ENCODE assay signal across 10 mouse cellular contexts in genomic region chr7:99668802-99669201, GRCm38 (mm10). TPM values are rescaled to one million over a fixed set of nuclear protein-coding genes. Genes with fewer than 3 reads are reported as not detected.
DNase-seq lines count a peak whose midpoint lies in the region; ATAC-seq and TF ChIP-seq lines count a peak whose summit lies in the region.
"Had no signal": no experiment of that assay in that cellular context is flagged by ENCODE, and none has a peak within 500 bp of the region (broad histone marks: within the 10 kb centered on the region; RNA-seq: fewer than 3 reads in every experiment).

No protein-coding gene starts in this region.

- intact Hi-C loops in left cerebral cortex, postnatal 25 days (cut with DNase I), result no loop called here
- intact Hi-C loops in left cerebral cortex, postnatal 36 days (cut with DNase I), result no loop called here

- H3K36me3 ChIP-seq in hindbrain, embryonic 15.5 days, result no peaks in the 10 kb centered on the region
- no peaks in the 10 kb centered on the region for H3K36me3 ChIP-seq in liver, postnatal 0 days (replicated peaks; ENCODE audit: insufficient read depth, low read length)

- no peaks in the 10 kb centered on the region for H3K27me3 ChIP-seq in cerebellum, adult 2 months (ENCODE audit: control insufficient read depth, insufficient read depth, low read length)
- no peaks in the 10 kb centered on the region for H3K27me3 ChIP-seq in hindbrain, embryonic 15.5 days
- H3K27me3 ChIP-seq in liver, postnatal 0 days (ENCODE audit: insufficient read depth, low read length), result no peaks in the 10 kb centered on the region

- no peak for TF ChIP-seq CTCF in cerebellum, adult 2 months (IDR thresholded peaks at IDR 0.05; ENCODE audit: borderline replicate concordance, insufficient read depth, low read depth, low read length)
- TF ChIP-seq CTCF in liver, postnatal 0 days (IDR thresholded peaks at IDR 0.05; ENCODE audit: low read depth), result no peak

- no peak for TF ChIP-seq EP300 in liver, postnatal 0 days (IDR thresholded peaks at IDR 0.05; ENCODE audit: low read depth)

- peak; percentile 25; the same call in 1 of the 2 replicates for ATAC-seq in hindbrain, embryonic 15.5 days (ENCODE audit: low FRiP score, low read depth)
- ATAC-seq in erythroid progenitor cell, adult 5-6 weeks (replicated peaks; ENCODE audit: low FRiP score, poor library complexity, severe bottlenecking), result no peak
- ATAC-seq in liver, postnatal 0 days, result no peak
- ATAC-seq: Patski had no signal

- TF ChIP-seq POLR2A in cerebellum, adult 2 months (IDR thresholded peaks at IDR 0.05; ENCODE audit: borderline replicate concordance, insufficient read depth, low read length), result no peak

- H3K4me3 ChIP-seq in cerebellum, adult 2 months (replicated peaks; ENCODE audit: insufficient read depth, low read depth, low read length), result no peak overlapping the region
- H3K4me3 ChIP-seq in hindbrain, embryonic 15.5 days, result no peak overlapping the region
- H3K4me3 ChIP-seq in liver, postnatal 0 days (ENCODE audit: low read depth, low read length), result no peak overlapping the region
- H3K4me3 ChIP-seq: myocyte had no signal

- peaks cover 36% of the 10 kb centered on the region for H3K4me1 ChIP-seq in cerebellum, adult 2 months (ENCODE audit: control insufficient read depth, insufficient read depth, low read length)
- H3K4me1 ChIP-seq in hindbrain, embryonic 15.5 days (replicated peaks), result peaks cover 13% of the 10 kb centered on the region
- no peaks in the 10 kb centered on the region for H3K4me1 ChIP-seq in liver, postnatal 0 days (ENCODE audit: insufficient read depth)

- peak; percentile 34 to 36 for DNase-seq in left cerebral cortex, postnatal 25 days (ENCODE audit: low spot score in 2 of 2)
- DNase-seq in left cerebral cortex, postnatal 36 days (ENCODE audit: low spot score in 2 of 2), result no peak
- DNase-seq in cerebellum, adult 2 months, result peak; percentile 50 to 62
- peak; percentile 19 for DNase-seq in lung, postnatal 36 days
- DNase-seq in liver, postnatal 0 days, result no peak
- DNase-seq in spleen, postnatal 36 days (ENCODE audit: low spot score in 2 of 2), result no peak

- 76% methylated on average over 4 of the region's 4 CpGs for WGBS in cerebellum, adult 2 months
- 31% methylated on average over 4 of the region's 4 CpGs for WGBS in hindbrain, embryonic 15.5 days
- WGBS in liver, postnatal 0 days (ENCODE audit: insufficient replicate concordance), result 62% methylated on average over 4 of the region's 4 CpGs

- no peaks in the 10 kb centered on the region for H3K9me3 ChIP-seq in hindbrain, embryonic 15.5 days
- H3K9me3 ChIP-seq in liver, postnatal 0 days (ENCODE audit: low read length), result no peaks in the 10 kb centered on the region

- H3K27ac ChIP-seq in cerebellum, adult 2 months (ENCODE audit: insufficient read depth, low read length), result no peak overlapping the region
- no peak overlapping the region for H3K27ac ChIP-seq in hindbrain, embryonic 15.5 days (replicated peaks)
- H3K27ac ChIP-seq in liver, postnatal 0 days (ENCODE audit: low read depth), result no peak overlapping the region

- no peak overlapping the region for H3K9ac ChIP-seq in hindbrain, embryonic 15.5 days
- H3K9ac ChIP-seq in liver, postnatal 0 days (replicated peaks), result no peak overlapping the region

- H3K4me2 ChIP-seq in hindbrain, embryonic 15.5 days, result no peak overlapping the region
- no peak overlapping the region for H3K4me2 ChIP-seq in liver, postnatal 0 days (ENCODE audit: low read depth, low read length)

RNA-seq across cellular contexts. Expression of gene Tpbgl, which starts 41.9 kb away (rescaled TPM):
- total RNA-seq in left cerebral cortex, postnatal 25 days (2021), result 1 to 10 TPM; 3.7 to 5.2 TPM
- total RNA-seq in left cerebral cortex, postnatal 36 days (2021), result 1 to 10 TPM; 3.2 to 4.2 TPM
- 4.0 and 4.8 TPM in 2 replicates for polyA plus RNA-seq in cerebellum, adult 2 months (2012; rRNA removed)
- 2.0 and 2.4 TPM in 2 replicates for polyA plus RNA-seq in hindbrain, embryonic 15.5 days (2015; fragmentation: Nextera tagmentation; extraction: Ambion mirVana)
- total RNA-seq in erythroid progenitor cell, adult 5-6 weeks (2015; ENCODE audit: low replicate concordance), result 0.42 and 1.1 TPM in 2 replicates
- total RNA-seq in erythroid progenitor cell, adult 5-6 weeks (2017; ENCODE audit: low replicate concordance), result 0.39 and 0.83 TPM in 2 replicates
- polyA plus RNA-seq in liver, postnatal 0 days (2015; fragmentation: Nextera tagmentation; extraction: Ambion mirVana), result 0.55 and 0.66 TPM in 2 replicates
- polyA plus RNA-seq: myocyte had no signal

RNA-seq across cellular contexts. Expression of gene Slco2b1, which starts 42.3 kb away (rescaled TPM):
- 10 to 100 TPM; 13.8 to 14.7 TPM for total RNA-seq in left cerebral cortex, postnatal 25 days (2021)
- 10 to 100 TPM; 11.7 to 14.2 TPM for total RNA-seq in left cerebral cortex, postnatal 36 days (2021)
- 8.1 and 9.4 TPM in 2 replicates for polyA plus RNA-seq in cerebellum, adult 2 months (2012; rRNA removed)
- polyA plus RNA-seq in hindbrain, embryonic 15.5 days (2015; fragmentation: Nextera tagmentation; extraction: Ambion mirVana), result 6.7 and 7.1 TPM in 2 replicates
- 4.7 and 8.0 TPM in 2 replicates for total RNA-seq in erythroid progenitor cell, adult 5-6 weeks (2015; ENCODE audit: low replicate concordance)
- 4.3 and 5.4 TPM in 2 replicates for total RNA-seq in erythroid progenitor cell, adult 5-6 weeks (2017; ENCODE audit: low replicate concordance)
- 0.68 and 0.73 TPM in 2 replicates for polyA plus RNA-seq in liver, postnatal 0 days (2015; fragmentation: Nextera tagmentation; extraction: Ambion mirVana)
- polyA plus RNA-seq: Patski had no signal

Comparison
In these comparisons a context has a peak if more than half of its experiments do, and no peak if none do; other contexts are left out.
1. DNase-seq: peak in left cerebral cortex, postnatal 25 days (2 of 2), cerebellum, adult 2 months (2 of 2) and lung, postnatal 36 days (single experiment); none in left cerebral cortex, postnatal 36 days (0 of 2), liver, postnatal 0 days (single experiment) and spleen, postnatal 36 days (0 of 2).